Mouse (Mus musculus) forebrain, embryonic 14.5 days (tissue): ENCODE measurements around the gene Asic2. TPM values are rescaled to one million over a fixed set of nuclear protein-coding genes. Genes with fewer than 3 reads are reported as not detected.

Experiments used
- ATAC-seq: fragments of 200-750 bp; cut with Nextera tagmentation; 2 replicates; pipeline ENCODE4 v1.8.0; 2017; ENCODE audit warnings: mild to moderate bottlenecking, moderate library complexity
- DNase-seq: peaks from one replicate; pipeline ENCODE4 v3.0.0-alpha.2; 2015; ENCODE audit warnings: low spot score
- H3K27ac ChIP-seq: fragments of 300-500 bp; sonication (generic); 2 replicates; pipeline ENCODE4 v1.5.1; 2014; ENCODE audit warnings: low read depth, mild to moderate bottlenecking, control low read depth, low read length, moderate library complexity
- H3K27me3 ChIP-seq: fragments of 300-500 bp; sonication (generic); replicated peaks from 2 replicates; pipeline ENCODE4 v1.6.1; 2014; ENCODE audit warnings: low read length, control low read depth, mixed read lengths; ENCODE audit not compliant: control insufficient read depth, insufficient read depth
- H3K36me3 ChIP-seq: fragments of 300-500 bp; sonication (generic); 2 replicates; pipeline ENCODE4 v1.6.1; 2014; ENCODE audit warnings: low read length, control low read depth; ENCODE audit not compliant: control insufficient read depth, insufficient read depth
- H3K4me1 ChIP-seq: fragments of 300-500 bp; sonication (generic); 2 replicates; pipeline ENCODE4 v1.6.1; 2014; ENCODE audit warnings: antibody characterized with exemption, low read length, control low read depth; ENCODE audit not compliant: control insufficient read depth, insufficient read depth
- H3K4me2 ChIP-seq: fragments of 300-500 bp; sonication (generic); 2 replicates; pipeline ENCODE4 v1.6.1; 2014; ENCODE audit warnings: mild to moderate bottlenecking, control low read depth, low read length
- H3K4me3 ChIP-seq: fragments of 300-500 bp; sonication (generic); 2 replicates; pipeline ENCODE4 v1.5.1; 2014; ENCODE audit warnings: low read depth, low read length, control low read depth
- H3K9ac ChIP-seq: fragments of 300-500 bp; sonication (generic); 2 replicates; pipeline ENCODE4 v1.6.1; 2014; ENCODE audit warnings: mild to moderate bottlenecking, low read length, control low read depth, moderate library complexity
- H3K9me3 ChIP-seq: fragments of 300-500 bp; sonication (generic); replicated peaks from 2 replicates; pipeline ENCODE4 v1.6.1; 2016; ENCODE audit warnings: low read length, control low read depth, mixed read lengths; ENCODE audit not compliant: control insufficient read depth
- WGBS: fragments of 180-500 bp; shearing (Covaris S2); extraction: QIAGEN DNeasy Blood & Tissue Kit; methylation state at CpG from one replicate; pipeline ENCODE4 v1.1.7; 2014; 5-methylcytosine and 5-hydroxymethylcytosine counted together
- polyA plus RNA-seq: library from polyadenylated mRNA; unstranded; fragments of >200 nt; fragmentation: Nextera tagmentation; extraction: Ambion mirVana; gene quantifications from 2 replicates; pipeline ENCODE4 v1.2.1, GENCODE M21; 2014

Gene Asic2
- polyA plus RNA-seq, 1 experiment from 2014 or later = 3.8 TPM

DNA sequence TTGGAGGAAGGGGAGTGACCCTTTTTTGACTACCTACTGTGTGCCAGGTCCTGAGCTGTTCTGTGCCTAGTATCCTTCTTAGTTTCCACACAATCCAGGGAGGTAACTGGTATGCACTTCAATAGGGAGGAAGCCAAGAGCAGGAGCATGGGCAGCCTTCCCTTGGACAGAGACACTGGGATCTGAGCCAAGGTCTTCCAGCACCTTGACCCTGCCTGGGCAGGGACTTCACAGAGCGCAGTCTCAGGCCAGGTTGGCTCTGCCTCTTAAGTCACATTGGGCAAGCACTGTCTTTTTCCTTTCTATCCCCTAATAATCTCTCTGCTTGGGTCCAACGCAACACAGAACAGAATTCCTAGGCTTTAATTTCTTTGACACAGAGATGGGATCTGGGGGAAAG, 904.3 kb downstream of the Asic2 start:
- Histone ChIP-seq H3K4me2 (no peak overlapping the region), H3K4me1 (no peaks in the 10 kb centered on the region), H3K9ac (no peak overlapping the region), H3K9me3 (no peaks in the 10 kb centered on the region), H3K27me3 (no peaks in the 10 kb centered on the region), H3K27ac (no peak overlapping the region), H3K4me3 (no peak overlapping the region), H3K36me3 (no peaks in the 10 kb centered on the region)
- DNase-seq (no peak), ATAC-seq (no peak)
- 95% methylated on average over 2 of the region's 2 CpGs for WGBS

- no peak for DNase-seq
These were observed 908.2 kb downstream of the Asic2 start for GRCm38 (mm10) chr11:81060077-81060476.

GRCm38 (mm10) chr11:81059546-81059945, 908.7 kb downstream of the Asic2 start:
- Histone ChIP-seq H3K36me3 (no peaks in the 10 kb centered on the region), H3K9me3 (no peaks in the 10 kb centered on the region), H3K9ac (no peak overlapping the region), H3K27me3 (no peaks in the 10 kb centered on the region), H3K4me1 (no peaks in the 10 kb centered on the region), H3K4me2 (no peak overlapping the region), H3K27ac (no peak overlapping the region), H3K4me3 (no peak overlapping the region)
- WGBS = 92% methylated on average over 9 of the region's 9 CpGs
- ATAC-seq (no peak), DNase-seq (no peak)

More at GRCm38 (mm10) chr11:81060077-81060476, 908.2 kb downstream of the Asic2 start:
- no peaks in the 10 kb centered on the region for H3K9me3 ChIP-seq
- H3K4me3 ChIP-seq = no peak overlapping the region
- H3K4me1 ChIP-seq = no peaks in the 10 kb centered on the region
- H3K36me3 ChIP-seq = no peaks in the 10 kb centered on the region
- H3K9ac ChIP-seq = no peak overlapping the region
- H3K27ac ChIP-seq = no peak overlapping the region
- 90% methylated on average over 2 of the region's 2 CpGs for WGBS
- no peaks in the 10 kb centered on the region for H3K27me3 ChIP-seq
- no peak overlapping the region for H3K4me2 ChIP-seq
- no peak for ATAC-seq

- Histone ChIP-seq H3K4me3 (no peak overlapping the region), H3K4me2 (no peak overlapping the region), H3K9me3 (no peaks in the 10 kb centered on the region), H3K27me3 (no peaks in the 10 kb centered on the region), H3K9ac (no peak overlapping the region), H3K4me1 (no peaks in the 10 kb centered on the region), H3K36me3 (no peaks in the 10 kb centered on the region), H3K27ac (no peak overlapping the region)
- DNase-seq (no peak), ATAC-seq (no peak)
- 92% methylated on average over 3 of the region's 3 CpGs for WGBS
These were observed 910.8 kb downstream of the Asic2 start for GRCm38 (mm10) chr11:81057506-81057905.

DNA sequence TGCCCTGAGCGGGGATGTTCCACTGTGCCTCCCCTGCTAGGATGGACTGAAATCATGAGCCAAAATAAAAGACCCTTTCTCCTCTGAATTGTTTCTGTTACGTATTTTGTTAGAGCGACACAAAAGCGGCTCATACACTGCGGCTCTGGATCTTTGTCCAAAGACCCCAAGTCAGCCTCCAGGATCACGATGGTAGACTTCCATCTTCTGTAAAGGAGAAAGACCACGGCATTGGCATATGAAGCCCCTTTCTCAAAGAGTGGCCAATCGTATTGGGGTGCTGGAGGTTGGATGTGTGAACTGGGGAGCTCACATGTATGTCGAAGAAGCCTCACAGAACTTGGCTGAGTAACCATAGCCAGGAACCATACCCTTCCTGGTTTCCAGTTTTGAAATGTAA, 911.5 kb downstream of the Asic2 start:
- H3K9ac ChIP-seq = no peak overlapping the region
- no peak for DNase-seq
- no peak for ATAC-seq
- WGBS = 93% methylated on average over 9 of the region's 9 CpGs
- no peaks in the 10 kb centered on the region for H3K36me3 ChIP-seq
- no peak overlapping the region for H3K27ac ChIP-seq
- H3K4me3 ChIP-seq = no peak overlapping the region
- H3K4me1 ChIP-seq = no peaks in the 10 kb centered on the region
- no peaks in the 10 kb centered on the region for H3K27me3 ChIP-seq
- no peaks in the 10 kb centered on the region for H3K9me3 ChIP-seq
- no peak overlapping the region for H3K4me2 ChIP-seq

DNA sequence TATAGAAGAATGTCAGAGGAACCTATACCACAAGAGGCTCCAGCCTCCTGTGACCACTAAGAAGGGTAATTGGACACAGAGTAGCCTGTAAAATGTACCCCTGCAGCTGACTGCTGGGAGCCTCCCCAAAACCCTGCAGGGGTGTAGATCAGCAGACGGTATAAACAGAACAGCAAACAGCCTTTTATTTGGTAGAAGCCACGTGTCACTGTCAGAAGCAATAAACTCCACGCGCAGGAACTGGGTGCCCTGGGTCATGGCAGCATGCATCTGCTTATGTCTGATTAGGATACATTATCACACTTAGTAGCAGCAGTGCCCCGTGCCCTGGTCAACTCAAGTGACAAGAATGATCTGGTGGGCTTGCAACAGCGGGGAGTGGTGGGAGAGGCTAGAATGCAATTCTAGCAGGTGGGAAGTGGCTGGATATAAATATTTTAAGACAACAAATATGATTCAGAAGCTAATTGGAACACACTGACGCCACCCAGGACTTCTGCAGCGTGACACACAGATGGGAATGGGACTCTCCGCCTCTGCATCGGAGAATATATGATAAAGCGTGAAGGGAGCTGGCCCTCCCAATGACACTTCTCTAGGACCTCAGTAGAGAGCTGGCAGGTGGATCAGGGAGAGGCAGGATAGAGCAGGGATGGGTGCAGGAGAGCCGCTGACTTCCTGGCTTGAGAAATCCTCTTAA, 912.7 kb downstream of the Asic2 start:
- 82% methylated on average over 12 of the region's 12 CpGs for WGBS
- no peaks in the 10 kb centered on the region for H3K9me3 ChIP-seq
- no peak overlapping the region for H3K4me2 ChIP-seq
- no peaks in the 10 kb centered on the region for H3K4me1 ChIP-seq
- no peak overlapping the region for H3K4me3 ChIP-seq
- no peak for ATAC-seq
- no peaks in the 10 kb centered on the region for H3K36me3 ChIP-seq
- H3K27me3 ChIP-seq = no peaks in the 10 kb centered on the region
- no peak for DNase-seq
- H3K27ac ChIP-seq = no peak overlapping the region
- H3K9ac ChIP-seq = no peak overlapping the region

GRCm38 (mm10) chr11:81053826-81054225, 914.4 kb downstream of the Asic2 start:
- H3K9me3 ChIP-seq = no peaks in the 10 kb centered on the region
- H3K9ac ChIP-seq = no peak overlapping the region
- H3K4me3 ChIP-seq = no peak overlapping the region
- no peaks in the 10 kb centered on the region for H3K36me3 ChIP-seq
- no peak overlapping the region for H3K4me2 ChIP-seq
- WGBS = 89% methylated on average over 8 of the region's 8 CpGs
- DNase-seq (no peak), ATAC-seq (no peak)
- no peaks in the 10 kb centered on the region for H3K27me3 ChIP-seq
- H3K27ac ChIP-seq = no peak overlapping the region
- no peaks in the 10 kb centered on the region for H3K4me1 ChIP-seq

- no peak for ATAC-seq
- H3K9me3 ChIP-seq = no peaks in the 10 kb centered on the region
- 45% methylated on average over 3 of the region's 3 CpGs for WGBS
- no peak overlapping the region for H3K27ac ChIP-seq
- H3K27me3 ChIP-seq = no peaks in the 10 kb centered on the region
- no peak for DNase-seq
- H3K4me1 ChIP-seq = 0 out of 2 replicates have a peak, but pooled peaks cover 3% of the 10 kb centered on the region
- H3K36me3 ChIP-seq = no peaks in the 10 kb centered on the region
- H3K4me3 ChIP-seq = no peak overlapping the region
- no peak overlapping the region for H3K4me2 ChIP-seq
- H3K9ac ChIP-seq = no peak overlapping the region
These were observed 926.6 kb downstream of the Asic2 start for GRCm38 (mm10) chr11:81041671-81042070.

GRCm38 (mm10) chr11:81039976-81040375, 928.3 kb downstream of the Asic2 start:
- H3K4me2 ChIP-seq = no peak overlapping the region
- H3K27me3 ChIP-seq = no peaks in the 10 kb centered on the region
- 41% methylated on average over 5 of the region's 5 CpGs for WGBS
- 0 out of 2 replicates have a peak, but pooled peaks cover 3% of the 10 kb centered on the region for H3K4me1 ChIP-seq
- H3K4me3 ChIP-seq = no peak overlapping the region
- H3K27ac ChIP-seq = no peak overlapping the region
- ATAC-seq (no peak), DNase-seq (no peak)
- no peaks in the 10 kb centered on the region for H3K9me3 ChIP-seq
- H3K9ac ChIP-seq = no peak overlapping the region
- H3K36me3 ChIP-seq = no peaks in the 10 kb centered on the region
